8 mouse cellular contexts compared by ENCODE assay signal in the genomic region with DNA sequence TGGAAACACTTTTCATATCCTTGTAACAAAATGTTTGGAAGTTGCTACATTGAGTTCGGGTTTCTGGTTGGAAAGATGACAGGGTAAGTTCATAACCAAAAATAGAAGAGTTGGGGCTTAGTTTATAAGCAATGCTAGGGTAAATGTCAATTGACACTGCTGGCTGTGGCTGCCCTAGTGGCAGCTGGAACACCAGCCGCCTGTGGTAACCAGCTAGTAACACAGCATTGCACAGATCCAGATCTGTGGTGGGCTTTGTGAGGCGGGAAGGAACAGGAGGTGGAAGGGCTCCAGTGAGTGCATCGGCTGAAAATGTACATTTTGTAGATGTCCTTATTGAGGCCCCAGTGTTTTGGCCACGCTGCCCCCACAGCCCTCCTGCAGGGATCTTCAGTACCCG. TPM values are rescaled to one million over a fixed set of nuclear protein-coding genes. Genes with fewer than 3 reads are reported as not detected.
A peak's percentile ranks its signal among the peaks of the same experiment; 100 is the strongest.
DNase-seq lines count a peak whose midpoint lies in the region; ATAC-seq and TF ChIP-seq lines count a peak whose summit lies in the region.

No protein-coding gene starts in this region.

- ATAC-seq in kidney, postnatal 0 days (replicated peaks; ENCODE audit: low FRiP score, low read depth): no peak
- no peak for ATAC-seq in hindbrain, embryonic 14.5 days (ENCODE audit: low FRiP score)
- no peak for ATAC-seq in midbrain, embryonic 16.5 days

- peak overlapping the region; percentile 94 for H3K4me3 ChIP-seq in kidney, postnatal 0 days (replicated peaks; ENCODE audit: low read depth, low read length)
- H3K4me3 ChIP-seq in hindbrain, embryonic 14.5 days (replicated peaks; ENCODE audit: low read length): peak overlapping the region; percentile 89
- peak overlapping the region; percentile 98 for H3K4me3 ChIP-seq in midbrain, embryonic 16.5 days (ENCODE audit: low read depth, low read length)

- H3K4me2 ChIP-seq in kidney, postnatal 0 days (ENCODE audit: low read length): peak overlapping the region; percentile 92
- H3K4me2 ChIP-seq in hindbrain, embryonic 14.5 days (replicated peaks): peak overlapping the region; percentile 92
- H3K4me2 ChIP-seq in midbrain, embryonic 16.5 days (ENCODE audit: low read length): peak overlapping the region; percentile 88

- no peak overlapping the region for H3K27ac ChIP-seq in kidney, postnatal 0 days
- H3K27ac ChIP-seq in hindbrain, embryonic 14.5 days: no peak overlapping the region
- no peak overlapping the region for H3K27ac ChIP-seq in midbrain, embryonic 16.5 days (ENCODE audit: low read length)

- peak overlapping the region; percentile 88 for H3K9ac ChIP-seq in kidney, postnatal 0 days (ENCODE audit: low read depth, low read length)
- H3K9ac ChIP-seq in hindbrain, embryonic 14.5 days: peak overlapping the region; percentile 87
- H3K9ac ChIP-seq in midbrain, embryonic 16.5 days (ENCODE audit: low read depth, low read length): peak overlapping the region; percentile 92

- 39% methylated on average over 6 of the region's 6 CpGs for WGBS in kidney, postnatal 0 days
- WGBS in hindbrain, embryonic 14.5 days: 37% methylated on average over 6 of the region's 6 CpGs
- WGBS in midbrain, embryonic 16.5 days: 38% methylated on average over 6 of the region's 6 CpGs

- no peaks in the 10 kb centered on the region for H3K9me3 ChIP-seq in kidney, postnatal 0 days (replicated peaks; ENCODE audit: low read length)
- no peaks in the 10 kb centered on the region for H3K9me3 ChIP-seq in hindbrain, embryonic 14.5 days (ENCODE audit: control insufficient read depth, low read length)
- no peaks in the 10 kb centered on the region for H3K9me3 ChIP-seq in midbrain, embryonic 16.5 days (replicated peaks; ENCODE audit: control insufficient read depth, low read length, poor library complexity, severe bottlenecking)

- H3K4me1 ChIP-seq in kidney, postnatal 0 days (replicated peaks; ENCODE audit: insufficient read depth, low read length): peaks cover 4% of the 10 kb centered on the region
- peaks cover 15% of the 10 kb centered on the region for H3K4me1 ChIP-seq in hindbrain, embryonic 14.5 days (replicated peaks; ENCODE audit: control insufficient read depth, insufficient read depth, low read length)
- peaks cover 27% of the 10 kb centered on the region for H3K4me1 ChIP-seq in midbrain, embryonic 16.5 days (ENCODE audit: control insufficient read depth, insufficient read depth, low read length)

- H3K36me3 ChIP-seq in kidney, postnatal 0 days (ENCODE audit: insufficient read depth, low read length): peaks cover 14% of the 10 kb centered on the region
- H3K36me3 ChIP-seq in hindbrain, embryonic 14.5 days (replicated peaks; ENCODE audit: control insufficient read depth, insufficient read depth): peaks cover 31% of the 10 kb centered on the region
- H3K36me3 ChIP-seq in midbrain, embryonic 16.5 days (ENCODE audit: control insufficient read depth, insufficient read depth, low read length): peaks cover 7% of the 10 kb centered on the region

- H3K27me3 ChIP-seq in kidney, postnatal 0 days (ENCODE audit: insufficient read depth, low read length): no peaks in the 10 kb centered on the region
- no peaks in the 10 kb centered on the region for H3K27me3 ChIP-seq in hindbrain, embryonic 14.5 days (ENCODE audit: control insufficient read depth, insufficient read depth, low read length)
- no peaks in the 10 kb centered on the region for H3K27me3 ChIP-seq in midbrain, embryonic 16.5 days (ENCODE audit: control insufficient read depth, insufficient read depth, low read depth, low read length)

- TF ChIP-seq CTCF in kidney, postnatal 0 days (IDR thresholded peaks at IDR 0.05; ENCODE audit: low read depth): 0 out of 2 replicates have a peak, but pooled peaks have one; percentile 8

- peak; percentile 4 for DNase-seq in kidney, postnatal 0 days (ENCODE audit: low spot score)
- DNase-seq in kidney, postnatal 14 days: no peak
- peak; percentile 33 for DNase-seq in adipocyte (ENCODE audit: low spot score)
- DNase-seq in hindbrain, embryonic 14.5 days (ENCODE audit: low spot score): no peak
- no peak for DNase-seq in ovary, adult 18-20 months (ENCODE audit: low spot score)
- DNase-seq in spleen, adult 18-20 months: no peak
- no peak for DNase-seq in cerebellum, adult 8-10 months

RNA-seq across cellular contexts. Expression of a gene that starts 0.8 kb away (rescaled TPM):
- 8.7 and 10.9 TPM in 2 replicates for polyA plus RNA-seq in kidney, postnatal 0 days (2015; fragmentation: Nextera tagmentation; extraction: Ambion mirVana)
- polyA plus RNA-seq in hindbrain, embryonic 14.5 days (2014; fragmentation: Nextera tagmentation; extraction: Ambion mirVana): 15.3 and 16.4 TPM in 2 replicates
- 16.9 and 17.6 TPM in 2 replicates for polyA plus RNA-seq in midbrain, embryonic 16.5 days (2015; fragmentation: Nextera tagmentation; extraction: Ambion mirVana)

RNA-seq across cellular contexts. Expression of a gene that starts 0.8 kb away (rescaled TPM):
- polyA plus RNA-seq in kidney, postnatal 0 days (2015; fragmentation: Nextera tagmentation; extraction: Ambion mirVana): 9.7 and 10.7 TPM in 2 replicates
- polyA plus RNA-seq in hindbrain, embryonic 14.5 days (2014; fragmentation: Nextera tagmentation; extraction: Ambion mirVana): 8.0 and 10.0 TPM in 2 replicates
- polyA plus RNA-seq in midbrain, embryonic 16.5 days (2015; fragmentation: Nextera tagmentation; extraction: Ambion mirVana): 10.3 and 11.5 TPM in 2 replicates

RNA-seq across cellular contexts. Expression of a gene that starts 18.7 kb away (rescaled TPM):
- polyA plus RNA-seq in kidney, postnatal 0 days (2015; fragmentation: Nextera tagmentation; extraction: Ambion mirVana): 93.3 and 94.8 TPM in 2 replicates
- 57.3 and 60.5 TPM in 2 replicates for polyA plus RNA-seq in hindbrain, embryonic 14.5 days (2014; fragmentation: Nextera tagmentation; extraction: Ambion mirVana)
- polyA plus RNA-seq in midbrain, embryonic 16.5 days (2015; fragmentation: Nextera tagmentation; extraction: Ambion mirVana): 55.5 and 56.8 TPM in 2 replicates

RNA-seq across cellular contexts. Expression of a gene that starts 35.8 kb away (rescaled TPM):
- polyA plus RNA-seq in kidney, postnatal 0 days (2015; fragmentation: Nextera tagmentation; extraction: Ambion mirVana): 20.3 and 22.7 TPM in 2 replicates
- polyA plus RNA-seq in hindbrain, embryonic 14.5 days (2014; fragmentation: Nextera tagmentation; extraction: Ambion mirVana): 9.9 and 12.3 TPM in 2 replicates
- 12.9 and 17.3 TPM in 2 replicates for polyA plus RNA-seq in midbrain, embryonic 16.5 days (2015; fragmentation: Nextera tagmentation; extraction: Ambion mirVana)

RNA-seq across cellular contexts. Expression of a gene that starts 50.3 kb away (rescaled TPM):
- polyA plus RNA-seq in kidney, postnatal 0 days (2015; fragmentation: Nextera tagmentation; extraction: Ambion mirVana): 98.9 and 100.0 TPM in 2 replicates
- 12.1 and 16.6 TPM in 2 replicates for polyA plus RNA-seq in hindbrain, embryonic 14.5 days (2014; fragmentation: Nextera tagmentation; extraction: Ambion mirVana)
- polyA plus RNA-seq in midbrain, embryonic 16.5 days (2015; fragmentation: Nextera tagmentation; extraction: Ambion mirVana): 7.1 and 9.7 TPM in 2 replicates

Comparison
In these comparisons a context has a peak if more than half of its experiments do, and no peak if none do; other contexts are left out.
1. DNase-seq: peak in kidney, postnatal 0 days (single experiment) and adipocyte (single experiment); none in kidney, postnatal 14 days (single experiment), hindbrain, embryonic 14.5 days (single experiment), ovary, adult 18-20 months (single experiment), spleen, adult 18-20 months (0 of 2) and cerebellum, adult 8-10 months (single experiment).
2. Peak in every context shown above with its lines, with median percentiles within 50 percentile points of each other: H3K4me2 ChIP-seq, H3K4me3 ChIP-seq and H3K9ac ChIP-seq.